Mouse (Mus musculus) heart, adult 2 months (tissue): ENCODE data around the gene Slamf9.

ENCODE experiments used
- CTCF ChIP-seq: fragments of 200-600 bp; IDR thresholded peaks from 2 replicates; pipeline ENCODE4 v1.8.1; 2022; ENCODE audit warnings: antibody characterized with exemption, mild to moderate bottlenecking, moderate library complexity
- EP300 ChIP-seq: fragments of 200-500 bp; IDR thresholded peaks from 2 replicates; pipeline ENCODE4 v1.6.1; 2011; ENCODE audit warnings: low read depth, low read length, control low read depth; ENCODE audit not compliant: insufficient read depth
- POLR2A ChIP-seq: fragments of 200-500 bp; IDR thresholded peaks from 2 replicates; pipeline ENCODE4 v1.6.1; 2011; ENCODE audit warnings: mild to moderate bottlenecking, low read depth, low read length, control low read depth; ENCODE audit not compliant: insufficient read depth

GRCm38 (mm10) chr1:172514551-172515268 lies 39.6 kb downstream of the Slamf9 start:
- TF ChIP-seq CTCF: no peak
- 0 out of 2 replicates have a peak, but pooled peaks have one; percentile 31 for TF ChIP-seq POLR2A
- TF ChIP-seq EP300: peak; percentile 31; the same call in 1 of the 2 replicates
